Mouse (Mus musculus): ENCODE data around the gene Adat3. TPM values are rescaled to one million over a fixed set of nuclear protein-coding genes. Genes with fewer than 3 reads are reported as not detected.

Adat3 gene
- polyA plus RNA-seq, 1 experiment from 2014 or later = 6.7 TPM

DNA sequence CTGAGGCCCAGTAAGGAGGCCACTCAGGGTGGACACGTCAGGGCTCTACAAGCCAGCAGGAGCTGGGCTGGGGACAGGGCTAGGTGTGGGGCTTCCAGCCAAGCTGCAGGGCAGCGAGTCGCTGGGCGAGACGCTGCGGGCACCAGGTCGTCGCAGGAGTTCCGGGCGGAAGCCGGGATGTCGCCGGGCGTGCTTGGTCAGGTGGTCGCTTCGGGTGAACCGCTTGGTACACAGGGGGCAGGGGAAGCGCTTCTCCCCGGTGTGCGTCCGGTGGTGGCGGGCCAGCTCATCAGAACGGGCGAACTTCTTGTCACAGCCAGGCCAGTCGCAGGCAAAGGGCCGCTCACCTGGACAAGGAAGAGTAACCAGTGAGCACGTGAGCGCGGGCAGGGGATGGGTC lies 33.8 kb upstream of the Adat3 start:
- Histone ChIP-seq H3K4me3 (replicated peaks; ENCODE audit: low read length) (no peak overlapping the region), H3K27ac (ENCODE audit: low read length) (no peak overlapping the region), H3K4me2 (ENCODE audit: low read depth, low read length) (no peak overlapping the region), H3K27me3 (ENCODE audit: control insufficient read depth, insufficient read depth, low read length) (no peaks in the 10 kb centered on the region), H3K36me3 (ENCODE audit: control insufficient read depth, insufficient read depth, low read length) (no peaks in the 10 kb centered on the region), H3K4me1 (ENCODE audit: control insufficient read depth, insufficient read depth, low read length) (peaks cover 49% of the 10 kb centered on the region), H3K9me3 (replicated peaks; ENCODE audit: control insufficient read depth, low read length) (no peaks in the 10 kb centered on the region), H3K9ac (ENCODE audit: low read length) (no peak overlapping the region)
- ATAC-seq (ENCODE audit: insufficient read depth, low FRiP score) = no peak
- 93% methylated on average over 29 of the region's 29 CpGs for WGBS

GRCm38 (mm10) chr10:80569664-80570066 lies 33.0 kb upstream of the Adat3 start:
- H3K4me2 ChIP-seq (ENCODE audit: low read depth, low read length) = peak overlapping the region; percentile 34
- peak; percentile 70; the same call in 1 of the 2 replicates for ATAC-seq (ENCODE audit: insufficient read depth, low FRiP score)
- no peaks in the 10 kb centered on the region for H3K9me3 ChIP-seq (replicated peaks; ENCODE audit: control insufficient read depth, low read length)
- H3K9ac ChIP-seq (ENCODE audit: low read length) = no peak overlapping the region
- H3K27me3 ChIP-seq (ENCODE audit: control insufficient read depth, insufficient read depth, low read length) = no peaks in the 10 kb centered on the region
- peak overlapping the region; percentile 10; the same call in 1 of the 2 replicates for H3K4me3 ChIP-seq (replicated peaks; ENCODE audit: low read length)
- no peak overlapping the region for H3K27ac ChIP-seq (ENCODE audit: low read length)
- peaks cover 57% of the 10 kb centered on the region for H3K4me1 ChIP-seq (ENCODE audit: control insufficient read depth, insufficient read depth, low read length)
- H3K36me3 ChIP-seq (ENCODE audit: control insufficient read depth, insufficient read depth, low read length) = no peaks in the 10 kb centered on the region
- WGBS = 24% methylated on average over 10 of the region's 10 CpGs

- H3K9ac ChIP-seq (ENCODE audit: low read length) = peak overlapping the region; percentile 59
Measured at GRCm38 (mm10) chr10:80570419-80570818, 32.3 kb upstream of the Adat3 start.

GRCm38 (mm10) chr10:80570871-80571836 lies 31.5 kb upstream of the Adat3 start:
- peak overlapping the region; percentile 13 for H3K4me3 ChIP-seq (replicated peaks; ENCODE audit: low read length)
- H3K36me3 ChIP-seq (ENCODE audit: control insufficient read depth, insufficient read depth, low read length) = no peaks in the 10 kb centered on the region
- WGBS = 20% methylated on average over 29 of the region's 30 CpGs
- no peaks in the 10 kb centered on the region for H3K27me3 ChIP-seq (ENCODE audit: control insufficient read depth, insufficient read depth, low read length)
- peak overlapping the region; percentile 62 for H3K27ac ChIP-seq (ENCODE audit: low read length)
- H3K9me3 ChIP-seq (replicated peaks; ENCODE audit: control insufficient read depth, low read length) = no peaks in the 10 kb centered on the region
- H3K4me2 ChIP-seq (ENCODE audit: low read depth, low read length) = peak overlapping the region; percentile 41
- peak overlapping the region; percentile 59 for H3K9ac ChIP-seq (ENCODE audit: low read length)
- peaks cover 71% of the 10 kb centered on the region for H3K4me1 ChIP-seq (ENCODE audit: control insufficient read depth, insufficient read depth, low read length)
- peak; percentile 15; the same call in 1 of the 2 replicates for ATAC-seq (ENCODE audit: insufficient read depth, low FRiP score)

More at GRCm38 (mm10) chr10:80570419-80570818, 32.3 kb upstream of the Adat3 start:
- no peak for ATAC-seq (ENCODE audit: insufficient read depth, low FRiP score)
- H3K36me3 ChIP-seq (ENCODE audit: control insufficient read depth, insufficient read depth, low read length) = no peaks in the 10 kb centered on the region
- H3K27me3 ChIP-seq (ENCODE audit: control insufficient read depth, insufficient read depth, low read length) = no peaks in the 10 kb centered on the region
- WGBS = 88% methylated on average over 10 of the region's 10 CpGs
- H3K4me1 ChIP-seq (ENCODE audit: control insufficient read depth, insufficient read depth, low read length) = peaks cover 64% of the 10 kb centered on the region
- no peaks in the 10 kb centered on the region for H3K9me3 ChIP-seq (replicated peaks; ENCODE audit: control insufficient read depth, low read length)
- H3K4me3 ChIP-seq (replicated peaks; ENCODE audit: low read length) = 0 out of 2 replicates have a peak overlapping the region, but pooled peaks have one; percentile 10
- peak overlapping the region; percentile 41 for H3K4me2 ChIP-seq (ENCODE audit: low read depth, low read length)
- H3K27ac ChIP-seq (ENCODE audit: low read length) = peak overlapping the region; percentile 62; the same call in 1 of the 2 replicates

DNA sequence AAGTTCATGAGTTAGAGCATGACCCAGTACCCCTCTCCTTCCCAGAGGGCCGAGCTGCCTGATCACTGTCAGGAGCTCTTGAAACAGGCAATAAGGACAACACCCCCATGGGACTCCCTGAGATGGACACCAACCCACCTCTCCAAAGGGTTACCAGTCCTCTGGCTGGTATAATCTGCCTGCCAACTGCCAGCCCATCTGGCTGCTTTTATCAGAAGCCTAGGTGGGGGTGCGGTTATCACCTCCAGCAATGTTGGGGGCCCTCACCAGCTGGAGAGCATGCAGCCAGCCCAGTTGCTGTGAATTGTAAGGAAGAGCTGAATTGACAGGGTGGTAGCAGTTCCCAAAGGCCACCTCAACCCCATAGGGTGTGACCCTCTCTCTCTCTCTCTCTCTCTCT lies 30.2 kb upstream of the Adat3 start:
- ATAC-seq (ENCODE audit: insufficient read depth, low FRiP score) = no peak
- WGBS = 79% methylated on average over 2 of the region's 2 CpGs
- Histone ChIP-seq H3K9me3 (replicated peaks; ENCODE audit: control insufficient read depth, low read length) (no peaks in the 10 kb centered on the region), H3K36me3 (ENCODE audit: control insufficient read depth, insufficient read depth, low read length) (no peaks in the 10 kb centered on the region), H3K4me3 (replicated peaks; ENCODE audit: low read length) (no peak overlapping the region), H3K27ac (ENCODE audit: low read length) (no peak overlapping the region), H3K4me2 (ENCODE audit: low read depth, low read length) (no peak overlapping the region), H3K9ac (ENCODE audit: low read length) (no peak overlapping the region), H3K4me1 (ENCODE audit: control insufficient read depth, insufficient read depth, low read length) (peaks cover 66% of the 10 kb centered on the region), H3K27me3 (ENCODE audit: control insufficient read depth, insufficient read depth, low read length) (no peaks in the 10 kb centered on the region)

GRCm38 (mm10) chr10:80573944-80574343 lies 28.7 kb upstream of the Adat3 start:
- H3K36me3 ChIP-seq (ENCODE audit: control insufficient read depth, insufficient read depth, low read length) = no peaks in the 10 kb centered on the region
- no peak overlapping the region for H3K4me2 ChIP-seq (ENCODE audit: low read depth, low read length)

DNA sequence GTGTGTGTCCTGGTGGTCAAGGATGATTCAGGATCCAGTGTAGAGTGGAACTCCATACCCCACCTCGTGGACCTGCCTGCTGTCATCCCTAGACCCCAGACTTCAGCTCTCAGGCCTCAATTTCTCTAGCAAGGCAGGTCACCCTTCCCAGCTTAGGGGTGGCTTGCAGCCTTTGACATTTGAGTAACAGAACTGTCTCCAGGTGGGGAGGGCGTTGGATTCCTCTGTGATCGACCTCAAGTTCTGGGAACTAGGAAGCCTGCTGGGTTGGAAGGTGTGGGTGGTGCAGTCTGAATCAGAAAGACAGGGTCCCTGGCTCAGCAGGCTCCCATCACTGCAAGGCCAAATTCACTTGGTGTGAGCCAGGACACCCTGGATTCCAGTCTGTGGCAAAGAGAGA lies 27.8 kb upstream of the Adat3 start:
- Histone ChIP-seq H3K27ac (ENCODE audit: low read length) (no peak overlapping the region), H3K27me3 (ENCODE audit: control insufficient read depth, insufficient read depth, low read length) (no peaks in the 10 kb centered on the region), H3K9me3 (replicated peaks; ENCODE audit: control insufficient read depth, low read length) (no peaks in the 10 kb centered on the region), H3K36me3 (ENCODE audit: control insufficient read depth, insufficient read depth, low read length) (no peaks in the 10 kb centered on the region), H3K4me2 (ENCODE audit: low read depth, low read length) (peak overlapping the region; percentile 93; the same call in 1 of the 2 replicates), H3K9ac (ENCODE audit: low read length) (no peak overlapping the region), H3K4me1 (ENCODE audit: control insufficient read depth, insufficient read depth, low read length) (peaks cover 71% of the 10 kb centered on the region), H3K4me3 (replicated peaks; ENCODE audit: low read length) (no peak overlapping the region)
- 66% methylated on average over 3 of the region's 3 CpGs for WGBS
- ATAC-seq (ENCODE audit: insufficient read depth, low FRiP score) = no peak

More at GRCm38 (mm10) chr10:80573944-80574343, 28.7 kb upstream of the Adat3 start:
- no peak for ATAC-seq (ENCODE audit: insufficient read depth, low FRiP score)
- H3K4me1 ChIP-seq (ENCODE audit: control insufficient read depth, insufficient read depth, low read length) = peaks cover 75% of the 10 kb centered on the region
- peak overlapping the region; percentile 2; the same call in 1 of the 2 replicates for H3K9ac ChIP-seq (ENCODE audit: low read length)
- H3K27me3 ChIP-seq (ENCODE audit: control insufficient read depth, insufficient read depth, low read length) = no peaks in the 10 kb centered on the region
- H3K4me3 ChIP-seq (replicated peaks; ENCODE audit: low read length) = no peak overlapping the region
- no peak overlapping the region; the same call in 1 of the 2 replicates for H3K27ac ChIP-seq (ENCODE audit: low read length)
- WGBS = 53% methylated on average over 9 of the region's 9 CpGs
- H3K9me3 ChIP-seq (replicated peaks; ENCODE audit: control insufficient read depth, low read length) = no peaks in the 10 kb centered on the region

DNA sequence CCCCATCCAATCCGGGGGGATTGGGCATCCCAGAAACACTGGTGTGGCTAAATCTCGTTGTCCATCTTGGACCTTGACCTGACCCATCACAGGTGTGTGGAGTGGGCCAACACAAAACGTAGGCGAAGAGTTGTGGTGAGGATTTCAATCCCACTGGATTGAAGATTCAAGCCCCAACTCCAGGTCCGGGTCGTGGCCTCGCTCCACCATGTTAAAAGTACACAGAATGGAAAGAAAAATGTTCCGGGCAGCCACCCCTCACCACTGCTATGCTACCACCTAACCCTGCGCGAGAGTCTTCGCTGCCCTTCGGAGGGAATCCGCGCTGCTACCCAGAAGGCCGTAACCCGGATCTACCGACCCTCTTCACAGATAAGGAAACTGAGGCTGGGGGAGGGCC lies 26.8 kb upstream of the Adat3 start:
- Histone ChIP-seq H3K9ac (ENCODE audit: low read length) (peak overlapping the region; percentile 90), H3K36me3 (ENCODE audit: control insufficient read depth, insufficient read depth, low read length) (no peaks in the 10 kb centered on the region), H3K9me3 (replicated peaks; ENCODE audit: control insufficient read depth, low read length) (no peaks in the 10 kb centered on the region), H3K4me2 (ENCODE audit: low read depth, low read length) (peak overlapping the region; percentile 93), H3K27me3 (ENCODE audit: control insufficient read depth, insufficient read depth, low read length) (no peaks in the 10 kb centered on the region), H3K4me1 (ENCODE audit: control insufficient read depth, insufficient read depth, low read length) (peaks cover 61% of the 10 kb centered on the region), H3K27ac (ENCODE audit: low read length) (0 out of 2 replicates have a peak overlapping the region, but pooled peaks have one; percentile 77), H3K4me3 (replicated peaks; ENCODE audit: low read length) (peak overlapping the region; percentile 91)
- 12% methylated on average over 17 of the region's 17 CpGs for WGBS
- no peak for ATAC-seq (ENCODE audit: insufficient read depth, low FRiP score)
